Mouse (Mus musculus) neural tube, embryonic 12.5 days (tissue): Measurements from ENCODE around the gene Nrf1. TPM values are rescaled to one million over a fixed set of nuclear protein-coding genes. Genes with fewer than 3 reads are reported as not detected.
A peak's percentile ranks its signal among the peaks of the same experiment; 100 is the strongest.

ENCODE experiments used
- ATAC-seq: fragments of 200-750 bp; cut with Nextera tagmentation; 2 replicates; pipeline ENCODE4 v1.8.0; 2017; ENCODE audit warnings: low read depth, mild to moderate bottlenecking, moderate TSS enrichment, moderate library complexity; ENCODE audit not compliant: low FRiP score
- H3K27ac ChIP-seq: fragments of 300-500 bp; sonication (generic); 2 replicates; pipeline ENCODE4 v1.5.1; 2016
- H3K27me3 ChIP-seq: fragments of 300-500 bp; sonication (generic); replicated peaks from 2 replicates; pipeline ENCODE4 v1.6.1; 2016; ENCODE audit warnings: mild to moderate bottlenecking
- H3K36me3 ChIP-seq: fragments of 300-500 bp; sonication (generic); 2 replicates; pipeline ENCODE4 v1.6.1; 2016; ENCODE audit warnings: mild to moderate bottlenecking
- H3K4me1 ChIP-seq: fragments of 300-500 bp; sonication (generic); 2 replicates; pipeline ENCODE4 v1.6.1; 2016
- H3K4me2 ChIP-seq: fragments of 300-500 bp; sonication (generic); replicated peaks from 2 replicates; pipeline ENCODE4 v1.6.1; 2016; ENCODE audit warnings: mild to moderate bottlenecking
- H3K4me3 ChIP-seq: fragments of 300-500 bp; sonication (generic); 2 replicates; pipeline ENCODE4 v1.5.1; 2016
- H3K9ac ChIP-seq: fragments of 300-500 bp; sonication (generic); 2 replicates; pipeline ENCODE4 v1.6.1; 2016; ENCODE audit warnings: mild to moderate bottlenecking
- H3K9me3 ChIP-seq: fragments of 300-500 bp; sonication (generic); 2 replicates; pipeline ENCODE4 v1.6.1; 2016; ENCODE audit warnings: mild to moderate bottlenecking
- WGBS: fragments of 180-500 bp; shearing (Covaris S2); methylation state at CpG from one replicate; pipeline ENCODE4 v1.1.7; 2016; 5-methylcytosine and 5-hydroxymethylcytosine counted together
- polyA plus RNA-seq: library from polyadenylated mRNA; unstranded; fragments of >200 nt; fragmentation: Nextera tagmentation; extraction: Ambion mirVana; gene quantifications from 2 replicates; pipeline ENCODE4 v1.2.1, GENCODE M21; 2016

Nrf1 gene
- polyA plus RNA-seq, 1 experiment from 2014 or later: 60.2 TPM

GRCm38 (mm10) chr6:30123391-30123790 lies 75.6 kb downstream of the Nrf1 start:
- Histone ChIP-seq H3K27ac (no peak overlapping the region), H3K4me3 (no peak overlapping the region), H3K4me2 (no peak overlapping the region), H3K36me3 (peaks cover 49% of the 10 kb centered on the region), H3K27me3 (no peaks in the 10 kb centered on the region), H3K9me3 (no peaks in the 10 kb centered on the region), H3K9ac (no peak overlapping the region), H3K4me1 (no peaks in the 10 kb centered on the region)
- ATAC-seq: no peak
- WGBS: 85% methylated on average over 1 of the region's 1 CpGs

- Histone ChIP-seq H3K9me3 (no peaks in the 10 kb centered on the region), H3K36me3 (peaks cover 34% of the 10 kb centered on the region), H3K27me3 (no peaks in the 10 kb centered on the region), H3K4me2 (no peak overlapping the region), H3K4me1 (no peaks in the 10 kb centered on the region), H3K9ac (no peak overlapping the region), H3K4me3 (no peak overlapping the region), H3K27ac (no peak overlapping the region)
- WGBS: 90% methylated on average over 7 of the region's 7 CpGs
- ATAC-seq: no peak
These were observed 78.3 kb downstream of the Nrf1 start for GRCm38 (mm10) chr6:30126060-30126459.

GRCm38 (mm10) chr6:30126766-30127165 lies 79.0 kb downstream of the Nrf1 start:
- ATAC-seq: no peak
- 94% methylated on average over 9 of the region's 9 CpGs for WGBS
- H3K36me3 ChIP-seq: peaks cover 33% of the 10 kb centered on the region; the same call in 1 of the 2 replicates

GRCm38 (mm10) chr6:30132399-30132798 lies 84.6 kb downstream of the Nrf1 start:
- WGBS: 95% methylated on average over 3 of the region's 3 CpGs
- Histone ChIP-seq H3K27me3 (no peaks in the 10 kb centered on the region), H3K4me3 (no peak overlapping the region), H3K9me3 (no peaks in the 10 kb centered on the region), H3K4me1 (no peaks in the 10 kb centered on the region), H3K36me3 (peaks cover 39% of the 10 kb centered on the region), H3K27ac (no peak overlapping the region), H3K9ac (no peak overlapping the region), H3K4me2 (no peak overlapping the region)
- no peak for ATAC-seq

More at GRCm38 (mm10) chr6:30126766-30127165, 79.0 kb downstream of the Nrf1 start:
- H3K4me1 ChIP-seq: no peaks in the 10 kb centered on the region
- no peak overlapping the region for H3K9ac ChIP-seq
- no peak overlapping the region for H3K4me3 ChIP-seq
- no peak overlapping the region for H3K4me2 ChIP-seq
- no peaks in the 10 kb centered on the region for H3K27me3 ChIP-seq
- H3K9me3 ChIP-seq: no peaks in the 10 kb centered on the region
- H3K27ac ChIP-seq: no peak overlapping the region

GRCm38 (mm10) chr6:30135590-30135989 lies 87.8 kb downstream of the Nrf1 start:
- no peaks in the 10 kb centered on the region for H3K9me3 ChIP-seq
- H3K9ac ChIP-seq: no peak overlapping the region
- H3K27ac ChIP-seq: no peak overlapping the region
- H3K4me2 ChIP-seq: no peak overlapping the region
- 55% methylated on average over 3 of the region's 3 CpGs for WGBS
- H3K36me3 ChIP-seq: peaks cover 39% of the 10 kb centered on the region
- H3K4me1 ChIP-seq: no peaks in the 10 kb centered on the region
- H3K27me3 ChIP-seq: no peaks in the 10 kb centered on the region
- H3K4me3 ChIP-seq: no peak overlapping the region
- ATAC-seq: no peak

GRCm38 (mm10) chr6:30137227-30137626 lies 89.4 kb downstream of the Nrf1 start:
- ATAC-seq: no peak
- Histone ChIP-seq H3K27ac (no peak overlapping the region), H3K4me2 (no peak overlapping the region), H3K36me3 (peaks cover 46% of the 10 kb centered on the region), H3K4me1 (no peaks in the 10 kb centered on the region), H3K4me3 (no peak overlapping the region), H3K27me3 (no peaks in the 10 kb centered on the region), H3K9ac (no peak overlapping the region), H3K9me3 (no peaks in the 10 kb centered on the region)
- 86% methylated on average over 2 of the region's 2 CpGs for WGBS

- Histone ChIP-seq H3K4me2 (no peak overlapping the region), H3K27ac (no peak overlapping the region), H3K9ac (no peak overlapping the region), H3K4me3 (no peak overlapping the region), H3K9me3 (no peaks in the 10 kb centered on the region), H3K36me3 (peaks cover 42% of the 10 kb centered on the region), H3K4me1 (no peaks in the 10 kb centered on the region), H3K27me3 (no peaks in the 10 kb centered on the region)
- no peak for ATAC-seq
- WGBS: 91% methylated on average over 7 of the region's 7 CpGs
These were observed 91.7 kb downstream of the Nrf1 start for GRCm38 (mm10) chr6:30139329-30140045.

- Histone ChIP-seq H3K27me3 (no peaks in the 10 kb centered on the region), H3K9ac (no peak overlapping the region), H3K9me3 (no peaks in the 10 kb centered on the region), H3K27ac (no peak overlapping the region), H3K4me2 (no peak overlapping the region), H3K4me3 (no peak overlapping the region), H3K4me1 (no peaks in the 10 kb centered on the region), H3K36me3 (peaks cover 47% of the 10 kb centered on the region)
- 96% methylated on average over 4 of the region's 4 CpGs for WGBS
- ATAC-seq: no peak
These were observed 95.5 kb downstream of the Nrf1 start for GRCm38 (mm10) chr6:30143263-30143662.

- H3K9ac ChIP-seq: no peak overlapping the region
- no peak for ATAC-seq
- no peaks in the 10 kb centered on the region for H3K9me3 ChIP-seq
- H3K27me3 ChIP-seq: no peaks in the 10 kb centered on the region
- H3K4me1 ChIP-seq: peaks cover under 1% of the 10 kb centered on the region; the same call in 1 of the 2 replicates
- H3K4me3 ChIP-seq: no peak overlapping the region
- peaks cover 37% of the 10 kb centered on the region for H3K36me3 ChIP-seq
- H3K27ac ChIP-seq: no peak overlapping the region
- no peak overlapping the region for H3K4me2 ChIP-seq
- 75% methylated on average over 7 of the region's 7 CpGs for WGBS
These were observed 99.3 kb downstream of the Nrf1 start for GRCm38 (mm10) chr6:30147058-30147457.

- Histone ChIP-seq H3K9ac (no peak overlapping the region), H3K4me2 (no peak overlapping the region), H3K9me3 (no peaks in the 10 kb centered on the region), H3K36me3 (peaks cover 37% of the 10 kb centered on the region), H3K4me1 (peaks cover 7% of the 10 kb centered on the region), H3K27me3 (no peaks in the 10 kb centered on the region), H3K27ac (no peak overlapping the region), H3K4me3 (no peak overlapping the region)
- no peak for ATAC-seq
- WGBS: 85% methylated on average over 6 of the region's 6 CpGs
These were observed 100.0 kb downstream of the Nrf1 start for GRCm38 (mm10) chr6:30147753-30148152.

GRCm38 (mm10) chr6:30150471-30150870 lies 102.7 kb downstream of the Nrf1 start:
- no peak overlapping the region for H3K9ac ChIP-seq
- ATAC-seq: no peak
- no peak overlapping the region for H3K4me3 ChIP-seq
- H3K9me3 ChIP-seq: no peaks in the 10 kb centered on the region
- H3K36me3 ChIP-seq: peaks cover 32% of the 10 kb centered on the region
- peaks cover 13% of the 10 kb centered on the region for H3K4me1 ChIP-seq
- no peak overlapping the region for H3K27ac ChIP-seq
- no peaks in the 10 kb centered on the region for H3K27me3 ChIP-seq
- no peak overlapping the region for H3K4me2 ChIP-seq
- 94% methylated on average over 8 of the region's 8 CpGs for WGBS

- peaks cover 31% of the 10 kb centered on the region for H3K36me3 ChIP-seq
- 88% methylated on average over 12 of the region's 12 CpGs for WGBS
- no peak overlapping the region for H3K4me2 ChIP-seq
- H3K4me3 ChIP-seq: no peak overlapping the region
- ATAC-seq: no peak
- H3K27ac ChIP-seq: no peak overlapping the region
- no peak overlapping the region for H3K9ac ChIP-seq
- H3K4me1 ChIP-seq: peaks cover 13% of the 10 kb centered on the region
- no peaks in the 10 kb centered on the region for H3K27me3 ChIP-seq
- no peaks in the 10 kb centered on the region for H3K9me3 ChIP-seq
These were observed 104.4 kb downstream of the Nrf1 start for GRCm38 (mm10) chr6:30152163-30152562.

GRCm38 (mm10) chr6:30152649-30153048 lies 104.9 kb downstream of the Nrf1 start:
- H3K36me3 ChIP-seq: peaks cover 30% of the 10 kb centered on the region
- WGBS: 63% methylated on average over 10 of the region's 10 CpGs
- H3K4me2 ChIP-seq: no peak overlapping the region
- H3K27me3 ChIP-seq: no peaks in the 10 kb centered on the region
- no peaks in the 10 kb centered on the region for H3K9me3 ChIP-seq
- peak; percentile 56; the same call in 1 of the 2 replicates for ATAC-seq
- H3K4me1 ChIP-seq: peaks cover 13% of the 10 kb centered on the region
- H3K4me3 ChIP-seq: no peak overlapping the region
- H3K27ac ChIP-seq: no peak overlapping the region
- no peak overlapping the region for H3K9ac ChIP-seq
